Comparison of ENCODE assay signal across 13 mouse cellular contexts in the genomic region with DNA sequence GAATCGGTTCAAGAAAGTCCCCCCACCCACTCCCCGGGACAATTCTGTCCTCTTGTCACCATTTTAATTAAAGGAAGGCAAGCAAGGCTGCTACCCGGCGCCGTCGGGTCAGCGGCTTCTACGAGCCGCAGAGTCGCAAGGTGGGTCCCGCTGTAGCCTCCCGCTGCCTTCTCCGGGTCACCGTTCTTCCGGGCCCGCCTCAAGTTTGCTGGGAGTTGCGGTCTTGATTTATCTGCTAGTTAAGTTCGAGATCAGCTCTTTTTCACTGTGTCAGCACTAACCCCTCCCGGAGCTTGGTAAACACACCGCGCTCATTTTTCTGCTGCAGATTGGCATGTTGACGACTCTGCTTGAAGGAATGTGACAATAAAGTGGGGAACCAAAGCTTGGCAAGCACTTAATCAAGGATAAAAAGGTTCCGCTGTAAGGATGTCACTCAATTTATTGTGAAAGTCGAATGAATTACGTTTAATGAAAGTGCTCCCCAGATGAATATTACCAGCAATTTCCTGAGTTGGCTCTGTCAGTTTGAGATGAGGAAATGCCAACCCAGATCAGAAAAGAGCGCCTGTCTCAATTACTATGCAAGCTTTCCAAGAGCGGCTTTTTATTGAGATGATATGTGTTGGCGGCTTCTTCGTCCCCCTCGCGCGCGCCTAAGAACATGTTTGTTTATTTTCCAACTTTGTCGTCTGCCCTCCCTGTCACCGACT. TPM values are rescaled to one million over a fixed set of nuclear protein-coding genes. Genes with fewer than 3 reads are reported as not detected.
A peak's percentile ranks its signal among the peaks of the same experiment; 100 is the strongest.
DNase-seq lines count a peak whose midpoint lies in the region; ATAC-seq and TF ChIP-seq lines count a peak whose summit lies in the region.
"Had no signal": no experiment of that assay in that cellular context is flagged by ENCODE, and none has a peak within 500 bp of the region (broad histone marks: within the 10 kb centered on the region; RNA-seq: fewer than 3 reads in every experiment).

No protein-coding gene starts in this region.

- H3K4me3 ChIP-seq in kidney, embryonic 15.5 days (replicated peaks): no peak overlapping the region
- H3K4me3 ChIP-seq in forebrain, embryonic 10.5 days: peak overlapping the region; percentile 43
- H3K4me3 ChIP-seq in hindbrain, postnatal 0 days (ENCODE audit: low read length): peak overlapping the region; percentile 31
- peak overlapping the region; percentile 30 for H3K4me3 ChIP-seq in neural tube, embryonic 14.5 days (ENCODE audit: low read depth, low read length)
- H3K4me3 ChIP-seq in intestine, embryonic 16.5 days (ENCODE audit: low read length): no peak overlapping the region
- no peak overlapping the region for H3K4me3 ChIP-seq in kidney, embryonic 14.5 days (ENCODE audit: low read length)

- TF ChIP-seq CTCF in hindbrain, postnatal 0 days (IDR thresholded peaks at IDR 0.05; ENCODE audit: low read depth): no peak

- no peak overlapping the region for H3K27ac ChIP-seq in kidney, embryonic 15.5 days
- H3K27ac ChIP-seq in forebrain, embryonic 10.5 days: no peak overlapping the region
- H3K27ac ChIP-seq in hindbrain, postnatal 0 days: peak overlapping the region; percentile 52; the same call in 1 of the 2 replicates
- peak overlapping the region; percentile 67 for H3K27ac ChIP-seq in neural tube, embryonic 14.5 days (ENCODE audit: low read depth, low read length)
- H3K27ac ChIP-seq in intestine, embryonic 16.5 days (ENCODE audit: low read length): no peak overlapping the region
- no peak overlapping the region for H3K27ac ChIP-seq in kidney, embryonic 14.5 days (ENCODE audit: low read depth, low read length)

- no peak for DNase-seq in kidney, adult 11 months
- DNase-seq in forebrain, embryonic 10.5 days (ENCODE audit: extremely low spot score, low spot score): peak; percentile 29
- DNase-seq in hindbrain, postnatal 0 days (ENCODE audit: low spot score): no peak
- no peak for DNase-seq in kidney, adult 18-20 months
- DNase-seq: kidney, adult 9 months; lung, embryonic 14.5 days; thymus, adult 18-20 months had no signal

- H3K36me3 ChIP-seq in kidney, embryonic 15.5 days: no peaks in the 10 kb centered on the region
- H3K36me3 ChIP-seq in forebrain, embryonic 10.5 days (replicated peaks): no peaks in the 10 kb centered on the region
- H3K36me3 ChIP-seq in hindbrain, postnatal 0 days (ENCODE audit: insufficient read depth, low read length): no peaks in the 10 kb centered on the region
- no peaks in the 10 kb centered on the region for H3K36me3 ChIP-seq in neural tube, embryonic 14.5 days (ENCODE audit: control insufficient read depth, insufficient read depth, low read length)
- H3K36me3 ChIP-seq in intestine, embryonic 16.5 days (ENCODE audit: control insufficient read depth, insufficient read depth, low read length): no peaks in the 10 kb centered on the region
- H3K36me3 ChIP-seq in kidney, embryonic 14.5 days (ENCODE audit: control insufficient read depth, insufficient read depth, low read length): no peaks in the 10 kb centered on the region

- H3K9ac ChIP-seq in kidney, embryonic 15.5 days: no peak overlapping the region
- peak overlapping the region; percentile 25 for H3K9ac ChIP-seq in hindbrain, postnatal 0 days (replicated peaks; ENCODE audit: low read length)
- peak overlapping the region; percentile 39; the same call in 1 of the 2 replicates for H3K9ac ChIP-seq in neural tube, embryonic 14.5 days (replicated peaks; ENCODE audit: low read depth, low read length)
- no peak overlapping the region for H3K9ac ChIP-seq in intestine, embryonic 16.5 days (ENCODE audit: low read depth, low read length)
- no peak overlapping the region for H3K9ac ChIP-seq in kidney, embryonic 14.5 days (ENCODE audit: low read depth, low read length)
- H3K9ac ChIP-seq: lung, embryonic 14.5 days had no signal

- ATAC-seq in kidney, embryonic 15.5 days (replicated peaks; ENCODE audit: low FRiP score): no peak
- ATAC-seq in hindbrain, postnatal 0 days: no peak
- no peak for ATAC-seq in neural tube, embryonic 14.5 days (ENCODE audit: low read depth)
- no peak for ATAC-seq in intestine, embryonic 16.5 days
- no peak for ATAC-seq in kidney, embryonic 14.5 days (ENCODE audit: low FRiP score, low TSS enrichment)

- peaks cover 25% of the 10 kb centered on the region for H3K4me1 ChIP-seq in kidney, embryonic 15.5 days
- peaks cover 40% of the 10 kb centered on the region for H3K4me1 ChIP-seq in forebrain, embryonic 10.5 days
- H3K4me1 ChIP-seq in hindbrain, postnatal 0 days (ENCODE audit: insufficient read depth, low read length): peaks cover 6% of the 10 kb centered on the region
- peaks cover 16% of the 10 kb centered on the region for H3K4me1 ChIP-seq in neural tube, embryonic 14.5 days (ENCODE audit: control insufficient read depth, insufficient read depth, low read length)
- peaks cover 3% of the 10 kb centered on the region; the same call in 1 of the 2 replicates for H3K4me1 ChIP-seq in intestine, embryonic 16.5 days (ENCODE audit: control insufficient read depth, insufficient read depth, low read length)
- 0 out of 2 replicates have a peak, but pooled peaks cover 2% of the 10 kb centered on the region for H3K4me1 ChIP-seq in kidney, embryonic 14.5 days (ENCODE audit: control insufficient read depth, insufficient read depth, low read length)

- H3K9me3 ChIP-seq in kidney, embryonic 15.5 days (replicated peaks): no peaks in the 10 kb centered on the region
- no peaks in the 10 kb centered on the region for H3K9me3 ChIP-seq in forebrain, embryonic 10.5 days
- H3K9me3 ChIP-seq in hindbrain, postnatal 0 days (ENCODE audit: low read length): no peaks in the 10 kb centered on the region
- H3K9me3 ChIP-seq in neural tube, embryonic 14.5 days (ENCODE audit: control insufficient read depth, low read length): no peaks in the 10 kb centered on the region
- no peaks in the 10 kb centered on the region for H3K9me3 ChIP-seq in intestine, embryonic 16.5 days (ENCODE audit: control insufficient read depth, low read length)
- H3K9me3 ChIP-seq in kidney, embryonic 14.5 days (ENCODE audit: control insufficient read depth, low read length): no peaks in the 10 kb centered on the region

- H3K27me3 ChIP-seq in kidney, embryonic 15.5 days: peaks cover 83% of the 10 kb centered on the region
- H3K27me3 ChIP-seq in forebrain, embryonic 10.5 days (ENCODE audit: poor library complexity, severe bottlenecking): peaks cover 90% of the 10 kb centered on the region
- peaks cover 6% of the 10 kb centered on the region; the same call in 1 of the 2 replicates for H3K27me3 ChIP-seq in hindbrain, postnatal 0 days (ENCODE audit: insufficient read depth, low read length)
- peaks cover 14% of the 10 kb centered on the region for H3K27me3 ChIP-seq in neural tube, embryonic 14.5 days (ENCODE audit: control insufficient read depth, insufficient read depth, low read length)
- H3K27me3 ChIP-seq in intestine, embryonic 16.5 days (replicated peaks; ENCODE audit: control insufficient read depth, insufficient read depth, low read length): peaks cover 61% of the 10 kb centered on the region
- H3K27me3 ChIP-seq in kidney, embryonic 14.5 days (ENCODE audit: control insufficient read depth, insufficient read depth, low read length): peaks cover 68% of the 10 kb centered on the region

- H3K4me2 ChIP-seq in kidney, embryonic 15.5 days: 0 out of 2 replicates have a peak overlapping the region, but pooled peaks have one; percentile 27
- peak overlapping the region; percentile 65 for H3K4me2 ChIP-seq in hindbrain, postnatal 0 days (ENCODE audit: low read depth, low read length)
- H3K4me2 ChIP-seq in neural tube, embryonic 14.5 days (ENCODE audit: low read depth, low read length): peak overlapping the region; percentile 55
- H3K4me2 ChIP-seq in intestine, embryonic 16.5 days (ENCODE audit: low read depth, low read length): no peak overlapping the region
- no peak overlapping the region for H3K4me2 ChIP-seq in kidney, embryonic 14.5 days (replicated peaks; ENCODE audit: low read depth, low read length)
- H3K4me2 ChIP-seq: lung, embryonic 14.5 days had no signal

- WGBS in kidney, embryonic 15.5 days: under 1% methylated on average over 35 of the region's 35 CpGs
- WGBS in forebrain, embryonic 10.5 days: under 1% methylated on average over 35 of the region's 35 CpGs
- WGBS in hindbrain, postnatal 0 days: 3% methylated on average over 35 of the region's 35 CpGs
- under 1% methylated on average over 35 of the region's 35 CpGs for WGBS in neural tube, embryonic 14.5 days
- WGBS in intestine, embryonic 16.5 days: 1% methylated on average over 35 of the region's 35 CpGs
- WGBS in kidney, embryonic 14.5 days: 1% methylated on average over 35 of the region's 35 CpGs

RNA-seq across cellular contexts. Expression of a gene that starts 7.7 kb away (rescaled TPM):
- polyA plus RNA-seq in kidney, embryonic 15.5 days (2015; fragmentation: Nextera tagmentation; extraction: Ambion mirVana): 0.38 and 0.39 TPM in 2 replicates
- 0.23 and 1.0 TPM in 2 replicates for polyA plus RNA-seq in forebrain, embryonic 10.5 days (2016; fragmentation: Nextera tagmentation; extraction: Ambion mirVana)
- total RNA-seq in hindbrain, postnatal 0 days (2014; rRNA removed): 65.3 and 68.5 TPM in 2 replicates
- polyA plus RNA-seq in hindbrain, postnatal 0 days (2015; fragmentation: Nextera tagmentation; extraction: Ambion mirVana): 94.8 and 99.9 TPM in 2 replicates
- polyA plus RNA-seq in neural tube, embryonic 14.5 days (2014; fragmentation: Nextera tagmentation; extraction: Ambion mirVana): 108 and 122 TPM in 2 replicates
- 0.11 and 0.34 TPM in 2 replicates for polyA plus RNA-seq in intestine, embryonic 16.5 days (2015; fragmentation: Nextera tagmentation; extraction: Ambion mirVana)
- 0.11 and 0.14 TPM in 2 replicates for polyA plus RNA-seq in kidney, embryonic 14.5 days (2014; fragmentation: Nextera tagmentation; extraction: Ambion mirVana)
- total RNA-seq: monocyte, adult 5-6 weeks had no signal
- polyA plus RNA-seq: C2C12; lung, embryonic 14.5 days had no signal

Comparison
In these comparisons a context has a peak if more than half of its experiments do, and no peak if none do; other contexts are left out.
1. H3K4me2 ChIP-seq: peak in kidney, embryonic 15.5 days (single experiment), hindbrain, postnatal 0 days (single experiment) and neural tube, embryonic 14.5 days (single experiment); none in intestine, embryonic 16.5 days (single experiment) and kidney, embryonic 14.5 days (single experiment).
2. H3K27ac ChIP-seq: peak in hindbrain, postnatal 0 days (single experiment) and neural tube, embryonic 14.5 days (single experiment); none in kidney, embryonic 15.5 days (single experiment), forebrain, embryonic 10.5 days (single experiment), intestine, embryonic 16.5 days (single experiment) and kidney, embryonic 14.5 days (single experiment).
3. H3K4me3 ChIP-seq: peak in forebrain, embryonic 10.5 days (single experiment), hindbrain, postnatal 0 days (single experiment) and neural tube, embryonic 14.5 days (single experiment); none in kidney, embryonic 15.5 days (single experiment), intestine, embryonic 16.5 days (single experiment) and kidney, embryonic 14.5 days (single experiment).
4. H3K9ac ChIP-seq: peak in hindbrain, postnatal 0 days (single experiment) and neural tube, embryonic 14.5 days (single experiment); none in kidney, embryonic 15.5 days (single experiment), intestine, embryonic 16.5 days (single experiment) and kidney, embryonic 14.5 days (single experiment).
5. RNA of a gene that starts 7.7 kb away (polyA plus RNA-seq): 108 to 122 TPM in neural tube, embryonic 14.5 days and 94.8 to 99.9 TPM in hindbrain, postnatal 0 days; 0.23 to 1.0 TPM in forebrain, embryonic 10.5 days, 0.38 to 0.39 TPM in kidney, embryonic 15.5 days, 0.11 to 0.34 TPM in intestine, embryonic 16.5 days and 0.11 to 0.14 TPM in kidney, embryonic 14.5 days; every median in the first group is over 10 times any median in the second.